Mouse (Mus musculus): ENCODE data around the gene Trim65. TPM values are rescaled to one million over a fixed set of nuclear protein-coding genes. Genes with fewer than 3 reads are reported as not detected.

Trim65 gene
- total RNA-seq, 2 experiments from 2014 or later, result 7.3 to 8.2 TPM

DNA sequence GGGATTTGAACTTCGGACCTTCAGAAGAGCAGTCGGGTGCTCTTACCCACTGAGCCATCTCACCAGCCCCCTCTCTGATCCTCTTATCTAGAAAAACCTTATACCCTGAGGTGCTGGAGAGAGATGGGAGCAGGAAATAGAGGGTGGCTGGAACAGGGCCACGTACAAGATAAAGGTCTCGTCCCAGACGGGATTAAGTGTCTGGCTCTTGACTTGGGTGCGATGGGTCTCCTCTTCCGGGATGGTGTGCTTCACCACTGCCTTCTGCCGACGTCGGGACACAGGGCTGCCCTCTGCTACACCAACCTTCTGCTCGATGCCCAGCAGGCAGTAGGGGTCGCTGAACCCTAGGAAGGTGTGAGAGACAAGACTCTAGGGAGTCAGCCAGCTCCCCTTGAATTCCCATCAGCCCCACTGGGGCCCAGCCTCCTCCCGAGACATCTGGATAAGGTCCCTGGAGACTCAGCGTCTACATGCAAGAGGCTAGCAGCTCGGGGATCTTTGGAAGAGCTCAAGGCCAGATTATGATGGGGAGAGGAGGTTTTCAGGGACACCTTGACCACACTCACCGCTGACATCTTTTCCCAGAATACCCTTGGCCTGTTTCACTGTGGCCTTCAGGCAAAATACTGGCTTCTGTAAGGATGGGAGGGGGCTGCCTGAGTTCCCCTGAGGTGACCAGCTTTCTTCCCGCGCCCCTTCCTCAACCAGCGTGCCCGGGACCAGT is 55.2 kb downstream of the Trim65 start:
- intact Hi-C loops (cut with DNase I), result no loop called here
- no peak for DNase-seq

DNA sequence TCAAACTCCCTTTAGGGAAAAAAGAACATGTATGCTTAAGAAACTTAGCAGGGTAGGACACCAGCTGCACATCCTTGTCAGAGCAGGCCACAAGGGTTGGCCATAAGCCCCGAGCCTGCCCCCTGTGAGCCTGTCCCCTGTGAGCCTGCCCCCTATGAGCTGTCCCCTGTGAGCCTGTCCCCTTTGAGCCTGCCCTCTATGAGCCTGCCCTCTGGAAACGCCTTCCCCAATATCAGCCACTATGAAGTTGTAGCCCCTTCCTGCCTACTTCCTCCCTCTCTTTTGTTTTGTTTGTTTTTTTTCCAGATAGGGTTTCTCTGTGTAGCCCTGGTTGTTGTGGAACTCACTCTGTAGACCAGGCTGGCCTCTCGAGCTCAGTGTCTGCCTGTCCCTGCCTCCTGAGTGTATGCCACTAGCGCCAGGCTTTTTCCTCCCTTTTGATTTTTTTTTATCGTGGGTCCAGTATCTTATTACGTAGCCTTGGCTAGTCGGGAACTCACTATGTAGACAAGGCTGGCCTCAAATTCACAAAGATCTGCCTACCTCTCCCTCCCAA is 56.4 kb downstream of the Trim65 start:
- no peak for DNase-seq
- intact Hi-C loops (cut with DNase I), result loop anchor here (5.0 kb wide), 1 partner anchor 37 kb away; no protein-coding TSS in a partner anchor

GRCm38 (mm10) chr11:116072608-116073007 is 58.3 kb downstream of the Trim65 start:
- intact Hi-C loops (cut with DNase I), result loop anchor here (5.0 kb wide), 1 partner anchor 35 kb away; no protein-coding TSS in a partner anchor

More at GRCm38 (mm10) chr11:116072608-116073007, 58.3 kb downstream of the Trim65 start:
- no peak for DNase-seq

Other genes with a start within 250 kb of the Trim65 start
- 10 to 100 TPM; 19.6 to 20.4 TPM for gene Smim5, start 231.2 kb downstream of the Trim65 start, total RNA-seq (2021)
- under 1 TPM; 0.22 to 0.48 TPM for gene Smim6, start 219.1 kb downstream of the Trim65 start, total RNA-seq (2021)
- 10 to 100 TPM; 20.6 to 23.8 TPM for gene Sap30bp, start 197.8 kb downstream of the Trim65 start, total RNA-seq (2021)
- 1 to 10 TPM; 7.1 to 8.9 TPM for gene Recql5, start 197.7 kb downstream of the Trim65 start, total RNA-seq (2021)
- gene Itgb4, start 156.4 kb downstream of the Trim65 start, total RNA-seq (2021), result 1 to 10 TPM; 4.3 to 4.5 TPM
- 10 to 100 TPM; 18.6 to 19.3 TPM for gene Galk1, start 118.4 kb downstream of the Trim65 start, total RNA-seq (2021)
- gene H3f3b, start 103.2 kb downstream of the Trim65 start, total RNA-seq (2021), result 100 to 1,000 TPM; 184 to 193 TPM
- gene Unk, start 100.8 kb downstream of the Trim65 start, total RNA-seq (2021), result 10 to 100 TPM; 12.2 to 12.9 TPM
- gene Unc13d, start 53.2 kb downstream of the Trim65 start, total RNA-seq (2021), result 1 to 10 TPM in 1 of 2 experiments, under 1 TPM in 1; 0.81 to 1.7 TPM
- gene Wbp2, start 44.1 kb downstream of the Trim65 start, total RNA-seq (2021), result 10 to 100 TPM; 83.6 to 89.5 TPM
- 10 to 100 TPM; 46.3 to 46.9 TPM for gene Trim47, start 3.9 kb downstream of the Trim65 start, total RNA-seq (2021)
- gene Mrpl38, start 7.7 kb upstream of the Trim65 start, total RNA-seq (2021), result 10 to 100 TPM; 55.5 to 56.3 TPM
- 10 to 100 TPM; 15.1 to 17.2 TPM for gene Fbf1, start 37.0 kb upstream of the Trim65 start, total RNA-seq (2021)
- gene Ten1, start 67.7 kb upstream of the Trim65 start, total RNA-seq (2021), result 10 to 100 TPM; 22.2 to 27.0 TPM
- 100 to 1,000 TPM; 101 to 116 TPM for gene Acox1, start 67.9 kb upstream of the Trim65 start, total RNA-seq (2021)
- under 1 TPM; 0.83 to 0.93 TPM for gene Evpl, start 106.9 kb upstream of the Trim65 start, total RNA-seq (2021)
- 10 to 100 TPM; 54.4 to 55.6 TPM for gene Srp68, start 143.1 kb upstream of the Trim65 start, total RNA-seq (2021)
- gene Galr2, start 149.8 kb upstream of the Trim65 start, total RNA-seq (2021), result not detected
- 10 to 100 TPM; 44.3 to 52.3 TPM for gene Exoc7, start 176.1 kb upstream of the Trim65 start, total RNA-seq (2021)
- gene Foxj1, start 204.3 kb upstream of the Trim65 start, total RNA-seq (2021), result 1 to 10 TPM in 1 of 2 experiments, under 1 TPM in 1; 0.07 to 1.5 TPM